Mouse (Mus musculus): Measurements from ENCODE around the gene Fam122a.

DNA sequence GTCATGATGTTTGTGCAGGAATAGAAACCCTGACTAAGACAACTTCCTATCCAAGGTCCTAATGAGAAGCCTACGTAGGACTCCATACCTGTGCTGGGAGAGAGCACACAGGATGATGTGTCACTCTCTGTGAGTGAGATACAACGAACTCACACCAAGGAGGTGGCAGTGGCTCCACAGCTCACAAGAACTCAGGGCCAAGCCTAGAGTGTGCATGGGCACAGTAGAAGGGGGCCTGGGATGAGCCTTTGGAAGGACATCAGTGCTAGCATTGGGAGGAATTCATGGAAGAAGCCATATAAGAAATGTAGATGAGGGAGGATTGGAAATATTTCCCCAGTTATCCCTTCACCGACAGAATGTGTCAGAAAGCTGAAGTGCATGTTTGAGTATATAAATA lies 38.8 kb upstream of the Fam122a start:
- TF ChIP-seq CTCF (IDR thresholded peaks at IDR 0.05; ENCODE audit: borderline replicate concordance, extremely low read depth, insufficient read depth, insufficient read length) = no peak
- no peak for TF ChIP-seq POLR2A (IDR thresholded peaks at IDR 0.05; ENCODE audit: borderline replicate concordance, extremely low read depth, insufficient read depth, insufficient read length, poor library complexity, severe bottlenecking)
